Mouse (Mus musculus): ENCODE results near the gene Slc3a1. TPM values are rescaled to one million over a fixed set of nuclear protein-coding genes. Genes with fewer than 3 reads are reported as not detected.

Gene Slc3a1
- polyA plus RNA-seq, 1 experiment from 2014 or later = 121 TPM

DNA sequence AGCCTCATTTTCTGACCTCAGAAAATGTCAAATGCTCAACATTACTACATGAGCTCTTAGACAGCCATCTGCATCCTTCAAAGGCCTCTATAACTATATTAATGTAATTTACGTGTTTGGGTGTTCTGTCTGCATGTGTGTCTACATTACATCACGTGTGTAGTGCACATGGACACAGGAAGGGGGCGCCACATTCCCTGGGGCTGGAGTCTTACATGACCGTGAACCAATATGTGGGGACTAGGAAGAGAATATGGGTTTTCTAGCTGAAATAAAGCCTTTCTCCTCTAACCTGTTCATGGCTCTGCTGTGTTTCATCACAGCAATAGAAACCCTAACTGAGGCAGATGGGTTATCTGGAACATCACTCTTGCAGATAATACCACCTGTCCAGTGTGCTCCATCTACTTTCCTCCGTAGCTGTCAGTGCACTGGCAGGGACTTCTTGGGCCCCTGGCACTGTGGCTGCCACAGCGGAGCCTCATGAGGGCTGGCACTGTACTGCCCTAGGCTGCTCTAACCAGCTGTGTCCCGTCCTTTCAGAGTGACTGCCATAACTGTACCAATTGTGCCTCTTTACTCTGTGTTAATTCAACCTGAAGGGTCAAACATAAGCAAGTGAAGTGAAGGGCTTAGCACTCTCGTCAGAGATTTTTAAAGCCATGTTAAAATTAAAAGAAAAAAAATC is 43.1 kb downstream of the Slc3a1 start:
- peak; percentile 34 for TF ChIP-seq CTCF (IDR thresholded peaks at IDR 0.05; ENCODE audit: low read depth)
- no peak overlapping the region for H3K27ac ChIP-seq (ENCODE audit: low read depth, low read length)
- 92% methylated on average over 8 of the region's 8 CpGs for WGBS
- no peak for ATAC-seq
- H3K27me3 ChIP-seq (replicated peaks; ENCODE audit: control insufficient read depth, insufficient read depth, low read length) = no peaks in the 10 kb centered on the region
- no peaks in the 10 kb centered on the region for H3K4me1 ChIP-seq (replicated peaks; ENCODE audit: control insufficient read depth, insufficient read depth, low read length)
- H3K4me2 ChIP-seq (replicated peaks; ENCODE audit: low read depth) = no peak overlapping the region
- no peak overlapping the region for H3K4me3 ChIP-seq (ENCODE audit: low read depth, low read length)
- no peak overlapping the region for H3K9ac ChIP-seq (ENCODE audit: low read depth, low read length)
- peaks cover 52% of the 10 kb centered on the region for H3K36me3 ChIP-seq (ENCODE audit: control insufficient read depth, insufficient read depth)
- H3K9me3 ChIP-seq (ENCODE audit: control insufficient read depth) = no peaks in the 10 kb centered on the region

GRCm38 (mm10) chr17:85072383-85072782 is 44.2 kb downstream of the Slc3a1 start:
- H3K9me3 ChIP-seq (ENCODE audit: control insufficient read depth) = no peaks in the 10 kb centered on the region
- peaks cover 53% of the 10 kb centered on the region; the same call in 1 of the 2 replicates for H3K36me3 ChIP-seq (ENCODE audit: control insufficient read depth, insufficient read depth)
- no peaks in the 10 kb centered on the region for H3K27me3 ChIP-seq (replicated peaks; ENCODE audit: control insufficient read depth, insufficient read depth, low read length)
- ATAC-seq = no peak
- no peak overlapping the region for H3K9ac ChIP-seq (ENCODE audit: low read depth, low read length)
- no peak for TF ChIP-seq CTCF (IDR thresholded peaks at IDR 0.05; ENCODE audit: low read depth)
- 78% methylated on average over 11 of the region's 11 CpGs for WGBS
- H3K27ac ChIP-seq (ENCODE audit: low read depth, low read length) = no peak overlapping the region
- no peak overlapping the region for H3K4me2 ChIP-seq (replicated peaks; ENCODE audit: low read depth)
- no peaks in the 10 kb centered on the region for H3K4me1 ChIP-seq (replicated peaks; ENCODE audit: control insufficient read depth, insufficient read depth, low read length)
- no peak overlapping the region for H3K4me3 ChIP-seq (ENCODE audit: low read depth, low read length)

GRCm38 (mm10) chr17:85073214-85073613 is 45.0 kb downstream of the Slc3a1 start:
- no peaks in the 10 kb centered on the region for H3K27me3 ChIP-seq (replicated peaks; ENCODE audit: control insufficient read depth, insufficient read depth, low read length)
- 43% methylated on average over 7 of the region's 7 CpGs for WGBS
- H3K9me3 ChIP-seq (ENCODE audit: control insufficient read depth) = no peaks in the 10 kb centered on the region
- H3K4me1 ChIP-seq (replicated peaks; ENCODE audit: control insufficient read depth, insufficient read depth, low read length) = no peaks in the 10 kb centered on the region
- no peak overlapping the region for H3K27ac ChIP-seq (ENCODE audit: low read depth, low read length)
- peaks cover 57% of the 10 kb centered on the region for H3K36me3 ChIP-seq (ENCODE audit: control insufficient read depth, insufficient read depth)
- H3K4me3 ChIP-seq (ENCODE audit: low read depth, low read length) = no peak overlapping the region
- no peak for ATAC-seq
- no peak overlapping the region for H3K4me2 ChIP-seq (replicated peaks; ENCODE audit: low read depth)
- H3K9ac ChIP-seq (ENCODE audit: low read depth, low read length) = no peak overlapping the region
- no peak for TF ChIP-seq CTCF (IDR thresholded peaks at IDR 0.05; ENCODE audit: low read depth)

GRCm38 (mm10) chr17:85074083-85074482 is 45.9 kb downstream of the Slc3a1 start:
- 91% methylated on average over 4 of the region's 4 CpGs for WGBS
- H3K4me3 ChIP-seq (ENCODE audit: low read depth, low read length) = no peak overlapping the region
- no peaks in the 10 kb centered on the region for H3K27me3 ChIP-seq (replicated peaks; ENCODE audit: control insufficient read depth, insufficient read depth, low read length)
- H3K36me3 ChIP-seq (ENCODE audit: control insufficient read depth, insufficient read depth) = peaks cover 58% of the 10 kb centered on the region
- no peak overlapping the region for H3K9ac ChIP-seq (ENCODE audit: low read depth, low read length)
- no peak for TF ChIP-seq CTCF (IDR thresholded peaks at IDR 0.05; ENCODE audit: low read depth)
- no peaks in the 10 kb centered on the region for H3K9me3 ChIP-seq (ENCODE audit: control insufficient read depth)
- H3K4me1 ChIP-seq (replicated peaks; ENCODE audit: control insufficient read depth, insufficient read depth, low read length) = no peaks in the 10 kb centered on the region
- H3K27ac ChIP-seq (ENCODE audit: low read depth, low read length) = no peak overlapping the region
- no peak for ATAC-seq
- H3K4me2 ChIP-seq (replicated peaks; ENCODE audit: low read depth) = no peak overlapping the region

GRCm38 (mm10) chr17:85079276-85079675 is 51.1 kb downstream of the Slc3a1 start:
- H3K27ac ChIP-seq (ENCODE audit: low read depth, low read length) = no peak overlapping the region
- no peaks in the 10 kb centered on the region; the same call in 1 of the 2 replicates for H3K4me1 ChIP-seq (replicated peaks; ENCODE audit: control insufficient read depth, insufficient read depth, low read length)
- ATAC-seq = no peak
- H3K4me3 ChIP-seq (ENCODE audit: low read depth, low read length) = no peak overlapping the region
- no peak overlapping the region for H3K9ac ChIP-seq (ENCODE audit: low read depth, low read length)
- WGBS = 92% methylated on average over 3 of the region's 3 CpGs
- H3K27me3 ChIP-seq (replicated peaks; ENCODE audit: control insufficient read depth, insufficient read depth, low read length) = no peaks in the 10 kb centered on the region
- TF ChIP-seq CTCF (IDR thresholded peaks at IDR 0.05; ENCODE audit: low read depth) = no peak
- H3K36me3 ChIP-seq (ENCODE audit: control insufficient read depth, insufficient read depth) = peaks cover 47% of the 10 kb centered on the region
- H3K9me3 ChIP-seq (ENCODE audit: control insufficient read depth) = no peaks in the 10 kb centered on the region
- no peak overlapping the region for H3K4me2 ChIP-seq (replicated peaks; ENCODE audit: low read depth)

- Histone ChIP-seq H3K4me3 (ENCODE audit: low read depth, low read length) (no peak overlapping the region), H3K9ac (ENCODE audit: low read depth, low read length) (no peak overlapping the region), H3K4me1 (replicated peaks; ENCODE audit: control insufficient read depth, insufficient read depth, low read length) (no peaks in the 10 kb centered on the region; the same call in 1 of the 2 replicates), H3K4me2 (replicated peaks; ENCODE audit: low read depth) (no peak overlapping the region), H3K9me3 (ENCODE audit: control insufficient read depth) (no peaks in the 10 kb centered on the region), H3K27ac (ENCODE audit: low read depth, low read length) (no peak overlapping the region), H3K27me3 (replicated peaks; ENCODE audit: control insufficient read depth, insufficient read depth, low read length) (no peaks in the 10 kb centered on the region), H3K36me3 (ENCODE audit: control insufficient read depth, insufficient read depth) (peaks cover 40% of the 10 kb centered on the region)
- TF ChIP-seq CTCF (IDR thresholded peaks at IDR 0.05; ENCODE audit: low read depth) = no peak
- WGBS = 90% methylated on average over 11 of the region's 11 CpGs
- ATAC-seq = 0 out of 2 replicates have a peak, but pooled peaks have one; percentile 36
Measured at GRCm38 (mm10) chr17:85080781-85081180, 52.6 kb downstream of the Slc3a1 start.
